Mouse (Mus musculus): ENCODE measurements at regions not wholly inside any gene's neighbourhood (a gene's known extent, or its start where the extent isn't known, plus 50 kb on each side); places are given as distances from the start of the nearest gene placed in this dataset. TPM values are rescaled to one million over a fixed set of nuclear protein-coding genes. Genes with fewer than 3 reads are reported as not detected.
A peak's percentile ranks its signal among the peaks of the same experiment; 100 is the strongest.

Small RNA genes lying in the stretch of these regions (microRNA-seq; reads per million reads assigned to microRNA genes)
- not detected for gene Gm22466
- gene Gm23490: not detected
- 1.0 reads per million for gene Gm23873
- not detected for gene Gm23917
- not detected for gene Gm23962
- gene Gm25533: not detected
- not detected for gene Mir344
- gene Mir344b: 32.5 reads per million, percentile 45 among the genes with 10 or more reads in this experiment
- gene Mir344c: 2.3 reads per million
- not detected for gene Mir344d-1
- gene Mir344d-2: not detected
- gene Mir344d-3: not detected
- not detected for gene Mir344e
- not detected for gene Mir344h-1
- gene Mir344h-2: not detected
